Mouse (Mus musculus) small intestine, adult 2 months (tissue): ENCODE measurements around the gene Srcin1.

ENCODE experiments used
- CTCF ChIP-seq: fragments of 200-500 bp; IDR thresholded peaks from 2 replicates; pipeline ENCODE4 v1.5.1; 2012; ENCODE audit warnings: low read depth, mild to moderate bottlenecking, control low read depth, inconsistent platforms, low read length, moderate library complexity, mixed read lengths; ENCODE audit not compliant: insufficient replicate concordance, insufficient read length; ENCODE audit errors: extremely low read depth
- POLR2A ChIP-seq: fragments of 200-500 bp; IDR thresholded peaks from 2 replicates; pipeline ENCODE4 v1.6.1; 2012; ENCODE audit warnings: low read depth, mild to moderate bottlenecking, control low read depth, inconsistent platforms, low read length, moderate library complexity

DNA sequence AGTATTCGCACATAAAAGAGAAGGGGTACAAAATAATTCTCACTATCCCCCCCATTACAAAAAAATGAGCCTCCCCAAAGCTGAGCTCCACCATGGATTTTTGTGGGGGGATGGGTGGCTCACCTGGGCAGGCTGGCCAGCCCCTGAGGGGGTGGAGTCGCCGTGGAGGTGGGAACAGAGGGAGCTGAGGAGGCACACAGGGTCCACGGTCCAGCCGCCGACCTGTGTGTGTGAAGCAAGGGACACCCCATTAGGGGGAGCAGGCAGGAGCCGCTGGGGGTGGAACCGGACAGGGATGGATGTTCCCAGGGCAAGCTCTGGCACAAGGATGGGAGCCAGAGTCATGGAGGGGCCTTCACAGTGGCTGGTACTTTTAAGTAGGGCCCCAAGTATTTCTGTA, 27.2 kb downstream of the Srcin1 start:
- TF ChIP-seq POLR2A (no peak), CTCF (no peak)
